Mouse (Mus musculus) Patski (cell line): Measurements from ENCODE around the gene Timm8a2. TPM values are rescaled to one million over a fixed set of nuclear protein-coding genes. Genes with fewer than 3 reads are reported as not detected.

Source experiments
- ATAC-seq: fragments of 100-300 bp; one replicate; pipeline ENCODE4 v1.8.0; 2021
- CTCF ChIA-PET: fragments of 350-600 bp; sonication (Branson Sonifier 250); formaldehyde crosslinking; loops from one replicate; lab custom pipeline; 2022; ENCODE audit warnings: inconsistent platforms; lab: Charles Lee
- POLR2A ChIA-PET: fragments of 350-600 bp; sonication (Branson Sonifier 250); formaldehyde crosslinking; loops from one replicate; lab custom pipeline; 2022; ENCODE audit warnings: antibody characterized with exemption, inconsistent platforms; lab: Charles Lee
- DNase-seq: peaks from one replicate; pipeline ENCODE4 v3.0.0-alpha.2; 2011; ENCODE audit warnings: low read depth, low spot score
- H3K27me3 ChIP-seq: fragments of 371-371 bp; one replicate; pipeline ENCODE4 v1.5.1; 2021
- CTCF ChIP-seq: fragments of 100-300 bp; IDR thresholded peaks from one replicate; pipeline ENCODE4 v1.5.1; 2021
- in situ Hi-C: fragments of 300-500 bp; cut with MboI; formaldehyde crosslinking; loops from 3 replicates; pipeline ENCODE4 v1.11.1; 2018; ENCODE audit warnings: low pct_unique_long_range_greater_than_20kb, mixed read lengths
- polyA plus RNA-seq: library from polyadenylated mRNA; unstranded; gene quantifications from one replicate; pipeline ENCODE4 v1.2.3, GENCODE M21; 2021

The Timm8a2 gene
- polyA plus RNA-seq, 1 experiment from 2014 or later, result not detected

- ATAC-seq (no peak), DNase-seq (no peak)
- ChIA-PET POLR2A (no interaction called here), CTCF (no interaction called here)
- H3K27me3 ChIP-seq, result no peaks in the 10 kb centered on the region
- TF ChIP-seq CTCF, result no peak
- in situ Hi-C loops, result no loop called here
Measured at GRCm38 (mm10) chr14:121994171-121994700, 40.2 kb upstream of the Timm8a2 start.

GRCm38 (mm10) chr14:121994846-121995556 lies 39.5 kb upstream of the Timm8a2 start:
- in situ Hi-C loops, result no loop called here
- ChIA-PET POLR2A (no interaction called here), CTCF (no interaction called here)
- no peaks in the 10 kb centered on the region for H3K27me3 ChIP-seq
- TF ChIP-seq CTCF, result no peak
- DNase-seq, result no peak
- ATAC-seq, result no peak

- CTCF ChIA-PET, result no interaction called here
- in situ Hi-C loops, result no loop called here
Measured at GRCm38 (mm10) chr14:121995557-121995870, 39.0 kb upstream of the Timm8a2 start.

GRCm38 (mm10) chr14:121996786-121997185 lies 37.7 kb upstream of the Timm8a2 start:
- ChIA-PET POLR2A (no interaction called here), CTCF (no interaction called here)
- DNase-seq (no peak), ATAC-seq (no peak)
- no peaks in the 10 kb centered on the region for H3K27me3 ChIP-seq
- in situ Hi-C loops, result no loop called here
- no peak for TF ChIP-seq CTCF

More at GRCm38 (mm10) chr14:121995557-121995870, 39.0 kb upstream of the Timm8a2 start:
- no peak for ATAC-seq
- TF ChIP-seq CTCF, result no peak
- H3K27me3 ChIP-seq, result no peaks in the 10 kb centered on the region
- no peak for DNase-seq
- POLR2A ChIA-PET, result no interaction called here

GRCm38 (mm10) chr14:121999455-121999854 lies 35.0 kb upstream of the Timm8a2 start:
- in situ Hi-C loops, result no loop called here
- POLR2A ChIA-PET, result no interaction called here
- DNase-seq (no peak), ATAC-seq (no peak)
- CTCF ChIA-PET, result interaction anchor here (1.2 kb wide), 1 partner anchor 17 kb away, joined by 3 read pairs; no protein-coding TSS in a partner anchor
- TF ChIP-seq CTCF, result no peak
- H3K27me3 ChIP-seq, result no peaks in the 10 kb centered on the region

- no peak for ATAC-seq
- no peak for TF ChIP-seq CTCF
- no peak for DNase-seq
- CTCF ChIA-PET, result no interaction called here
- in situ Hi-C loops, result no loop called here
- POLR2A ChIA-PET, result no interaction called here
- no peaks in the 10 kb centered on the region for H3K27me3 ChIP-seq
Measured at GRCm38 (mm10) chr14:122000346-122001105, 33.9 kb upstream of the Timm8a2 start.

- CTCF ChIA-PET, result no interaction called here
- in situ Hi-C loops, result no loop called here
- DNase-seq (no peak), ATAC-seq (no peak)
- TF ChIP-seq CTCF, result no peak
- POLR2A ChIA-PET, result no interaction called here
- no peaks in the 10 kb centered on the region for H3K27me3 ChIP-seq
Measured at GRCm38 (mm10) chr14:122002224-122002623, 32.2 kb upstream of the Timm8a2 start.

- in situ Hi-C loops, result no loop called here
- TF ChIP-seq CTCF, result no peak
- ATAC-seq, result no peak
- DNase-seq, result no peak
- ChIA-PET CTCF (interaction anchor here (0.7 kb wide), 2 partner anchors 14 to 75 kb away, joined by 3 read pairs; no protein-coding TSS in a partner anchor), POLR2A (no interaction called here)
- H3K27me3 ChIP-seq, result no peaks in the 10 kb centered on the region
Measured at GRCm38 (mm10) chr14:122003812-122004211, 30.7 kb upstream of the Timm8a2 start.

- ChIA-PET POLR2A (no interaction called here), CTCF (no interaction called here)
- H3K27me3 ChIP-seq, result no peaks in the 10 kb centered on the region
- in situ Hi-C loops, result no loop called here
- DNase-seq (no peak), ATAC-seq (no peak)
- no peak for TF ChIP-seq CTCF
Measured at GRCm38 (mm10) chr14:122008261-122008660, 26.2 kb upstream of the Timm8a2 start.

GRCm38 (mm10) chr14:122009502-122009901 lies 25.0 kb upstream of the Timm8a2 start:
- TF ChIP-seq CTCF, result no peak
- CTCF ChIA-PET, result no interaction called here
- POLR2A ChIA-PET, result interaction anchor here (0.7 kb wide), 1 partner anchor 753 kb away, joined by 3 read pairs; no protein-coding TSS in a partner anchor
- no peaks in the 10 kb centered on the region for H3K27me3 ChIP-seq
- in situ Hi-C loops, result no loop called here
- ATAC-seq (no peak), DNase-seq (no peak)

GRCm38 (mm10) chr14:122010301-122010700 lies 24.2 kb upstream of the Timm8a2 start:
- ChIA-PET POLR2A (no interaction called here), CTCF (no interaction called here)
- ATAC-seq, result no peak
- in situ Hi-C loops, result no loop called here
- TF ChIP-seq CTCF, result no peak
- H3K27me3 ChIP-seq, result no peaks in the 10 kb centered on the region
- no peak for DNase-seq
